Mouse (Mus musculus): Measurements from ENCODE around the gene Mark3.

GRCm38 (mm10) chr12:111677882-111678669, 103.8 kb downstream of the Mark3 start, which contains the start of gene Trmt61a:
- TF ChIP-seq CTCF (conservative IDR thresholded peaks at IDR 0.05; ENCODE audit: insufficient read depth, insufficient read length, low read depth, low read length) (no peak), POLR2A (IDR thresholded peaks at IDR 0.05; ENCODE audit: low read depth, low read length) (peak; percentile 38)
